Mouse (Mus musculus) left cerebral cortex, adult 2 months (tissue): ENCODE results near the gene Atrnl1. TPM values are rescaled to one million over a fixed set of nuclear protein-coding genes. Genes with fewer than 3 reads are reported as not detected.

ENCODE experiments used
- DNase-seq, 2 experiments: peaks; one replicate each; pipeline ENCODE4 v3.0.0; 2021 to 2022; ENCODE audit warnings: low spot score in 2 of 2, mixed read lengths in 1 of 2; ENCODE audit errors: extremely low spot score in 1 of 2
- H3K27ac ChIP-seq: fragments of 200-600 bp; 2 replicates; pipeline ENCODE4 v1.8.1; 2022
- H3K4me3 ChIP-seq: fragments of 200-600 bp; 2 replicates; pipeline ENCODE4 v1.8.1; 2022
- CTCF ChIP-seq: fragments of 200-600 bp; IDR thresholded peaks from 2 replicates; pipeline ENCODE4 v1.8.1; 2022; ENCODE audit warnings: antibody characterized with exemption, mild to moderate bottlenecking, moderate library complexity
- intact Hi-C: fragments of 180-260 bp; cut with DNase I; formaldehyde crosslinking; loops from one replicate; pipeline ENCODE4 v1.15.1; 2025
- total RNA-seq, 2 experiments: library from RNA; stranded (reverse); gene quantifications; 2 replicates each; pipeline ENCODE4 v1.2.3; 2021

Gene Atrnl1
- total RNA-seq, 2 experiments from 2014 or later = 104 to 106 TPM

- no peak for DNase-seq
- intact Hi-C loops = no loop called here
Measured at GRCm38 (mm10) chr19:57802771-57803482, 192.1 kb downstream of the Atrnl1 start.

GRCm38 (mm10) chr19:57803483-57803820 lies 192.6 kb downstream of the Atrnl1 start:
- no peak for TF ChIP-seq CTCF
- intact Hi-C loops = no loop called here
- no peak overlapping the region for H3K4me3 ChIP-seq
- DNase-seq = no peak
- H3K27ac ChIP-seq = no peak overlapping the region

More at GRCm38 (mm10) chr19:57802771-57803482, 192.1 kb downstream of the Atrnl1 start:
- Histone ChIP-seq H3K27ac (peak overlapping the region; percentile 33; the same call in 1 of the 2 replicates), H3K4me3 (no peak overlapping the region)
- TF ChIP-seq CTCF = no peak

GRCm38 (mm10) chr19:57808363-57808762 lies 197.5 kb downstream of the Atrnl1 start:
- H3K4me3 ChIP-seq = no peak overlapping the region
- H3K27ac ChIP-seq = no peak overlapping the region
- intact Hi-C loops = no loop called here

GRCm38 (mm10) chr19:57814291-57814690 lies 203.5 kb downstream of the Atrnl1 start:
- no peak for DNase-seq
- Histone ChIP-seq H3K27ac (no peak overlapping the region), H3K4me3 (no peak overlapping the region)
- intact Hi-C loops = no loop called here
- TF ChIP-seq CTCF = no peak

More at GRCm38 (mm10) chr19:57808363-57808762, 197.5 kb downstream of the Atrnl1 start:
- DNase-seq = no peak
- no peak for TF ChIP-seq CTCF

GRCm38 (mm10) chr19:57816221-57816996 lies 205.6 kb downstream of the Atrnl1 start:
- intact Hi-C loops = loop anchor here (2.0 to 5.0 kb wide), 2 partner anchors 652 to 741 kb away; no protein-coding TSS in a partner anchor
- peak; percentile 80 for TF ChIP-seq CTCF
- Histone ChIP-seq H3K4me3 (no peak overlapping the region), H3K27ac (no peak overlapping the region)
- DNase-seq = peak; percentile 42 to 44

GRCm38 (mm10) chr19:57817736-57818135 lies 206.9 kb downstream of the Atrnl1 start:
- no peak for TF ChIP-seq CTCF
- DNase-seq = no peak
- no peak overlapping the region for H3K27ac ChIP-seq
- H3K4me3 ChIP-seq = no peak overlapping the region
- intact Hi-C loops = loop anchor here (2.0 to 5.0 kb wide), 2 partner anchors 651 to 740 kb away; no protein-coding TSS in a partner anchor

- no peak for DNase-seq
- intact Hi-C loops = no loop called here
- TF ChIP-seq CTCF = no peak
- Histone ChIP-seq H3K27ac (no peak overlapping the region), H3K4me3 (no peak overlapping the region)
Measured at GRCm38 (mm10) chr19:57823446-57823845, 212.6 kb downstream of the Atrnl1 start.

GRCm38 (mm10) chr19:57825271-57826207 lies 214.7 kb downstream of the Atrnl1 start:
- peak in 1 of 2 experiments; percentile 44 for DNase-seq
- intact Hi-C loops = no loop called here
- peak overlapping the region; percentile 69; the same call in 1 of the 2 replicates for H3K27ac ChIP-seq
- peak; percentile 63 for TF ChIP-seq CTCF
- no peak overlapping the region for H3K4me3 ChIP-seq

GRCm38 (mm10) chr19:57833083-57833482 lies 222.2 kb downstream of the Atrnl1 start:
- intact Hi-C loops = no loop called here
- no peak for TF ChIP-seq CTCF
- Histone ChIP-seq H3K4me3 (no peak overlapping the region), H3K27ac (no peak overlapping the region)
- no peak for DNase-seq

- Histone ChIP-seq H3K4me3 (no peak overlapping the region), H3K27ac (no peak overlapping the region)
- no peak for TF ChIP-seq CTCF
- intact Hi-C loops = no loop called here
- no peak for DNase-seq
Measured at GRCm38 (mm10) chr19:57837882-57838281, 227.0 kb downstream of the Atrnl1 start.

GRCm38 (mm10) chr19:57838546-57838945 lies 227.7 kb downstream of the Atrnl1 start:
- H3K27ac ChIP-seq = no peak overlapping the region
- intact Hi-C loops = no loop called here

More at GRCm38 (mm10) chr19:57838546-57838945, 227.7 kb downstream of the Atrnl1 start:
- no peak overlapping the region for H3K4me3 ChIP-seq
- TF ChIP-seq CTCF = no peak
- no peak for DNase-seq
